ENCODE assay signal across 10 mouse cellular contexts in genomic region chr12:69360655-69360996, GRCm38 (mm10). TPM values are rescaled to one million over a fixed set of nuclear protein-coding genes. Genes with fewer than 3 reads are reported as not detected.
DNase-seq lines count a peak whose midpoint lies in the region; ATAC-seq and TF ChIP-seq lines count a peak whose summit lies in the region.
"Had no signal": no experiment of that assay in that cellular context is flagged by ENCODE, and none has a peak within 500 bp of the region (broad histone marks: within the 10 kb centered on the region; RNA-seq: fewer than 3 reads in every experiment).

No protein-coding gene starts in this region.

- DNase-seq in hindbrain, embryonic 11.5 days (ENCODE audit: low spot score): peak; percentile 60
- DNase-seq in CH12.LX (ENCODE audit: extremely low read depth): peak; percentile 78
- peak; percentile 79 for DNase-seq in c-Kit-positive CD71-positive TER-119-positive erythroid progenitor cells, embryonic 14.5 days (ENCODE audit: low spot score)
- peak; percentile 69 to 89 for DNase-seq in left cerebral cortex, adult 9 months (ENCODE audit: low spot score in 2 of 2)
- DNase-seq in midbrain, postnatal 0 days (ENCODE audit: low spot score): peak; percentile 86
- no peak for DNase-seq in urinary bladder, postnatal 14 days (ENCODE audit: low spot score)

- no peak overlapping the region for H3K4me2 ChIP-seq in hindbrain, embryonic 11.5 days (replicated peaks; ENCODE audit: low read depth, low read length)
- no peak overlapping the region for H3K4me2 ChIP-seq in hindbrain, embryonic 12.5 days (replicated peaks)
- no peak overlapping the region for H3K4me2 ChIP-seq in CH12.LX (ENCODE audit: insufficient read depth, low read depth, poor library complexity, severe bottlenecking)
- no peak overlapping the region for H3K4me2 ChIP-seq in midbrain, postnatal 0 days (ENCODE audit: low read depth, low read length, poor library complexity, severe bottlenecking)

- no peaks in the 10 kb centered on the region for H3K36me3 ChIP-seq in hindbrain, embryonic 11.5 days (ENCODE audit: control insufficient read depth, insufficient read depth, low read length)
- H3K36me3 ChIP-seq in hindbrain, embryonic 12.5 days: no peaks in the 10 kb centered on the region
- peaks cover 0 to under 1% of the 10 kb centered on the region in 2 experiments for H3K36me3 ChIP-seq in CH12.LX (replicated peaks in 1 of 2; ENCODE audit: control insufficient read depth in 1 of 2, insufficient read depth in 1 of 2, low read length in 1 of 2)
- no peaks in the 10 kb centered on the region for H3K36me3 ChIP-seq in midbrain, postnatal 0 days (ENCODE audit: insufficient read depth, low read length)
- H3K36me3 ChIP-seq: embryonic facial prominence, embryonic 12.5 days had no signal

- 24% methylated on average over 5 of the region's 5 CpGs for WGBS in hindbrain, embryonic 11.5 days
- WGBS in hindbrain, embryonic 12.5 days: 23% methylated on average over 5 of the region's 5 CpGs
- WGBS in midbrain, postnatal 0 days: 17% methylated on average over 5 of the region's 5 CpGs

- in situ Hi-C loops in CH12.LX (cut with MboI; ENCODE audit: low pct_ligation_motif_present, low pct_unique_long_range_greater_than_20kb, low sequenced_read_pairs): no loop called here

- no peak for TF ChIP-seq EP300 in CH12.LX (IDR thresholded peaks at IDR 0.05; ENCODE audit: low read length)

- no peak for ATAC-seq in hindbrain, embryonic 11.5 days (ENCODE audit: low FRiP score)
- no peak for ATAC-seq in hindbrain, embryonic 12.5 days (ENCODE audit: low FRiP score)
- ATAC-seq in granulocyte monocyte progenitor cell, adult 5-6 weeks (replicated peaks; ENCODE audit: poor library complexity, severe bottlenecking): peak; percentile 24
- peak; percentile 50; the same call in 1 of the 2 replicates for ATAC-seq in midbrain, postnatal 0 days (ENCODE audit: low FRiP score)

- no peak for TF ChIP-seq POLR2A in CH12.LX (IDR thresholded peaks at IDR 0.05; ENCODE audit: low read depth, low read length)

- no peak overlapping the region for H3K27ac ChIP-seq in hindbrain, embryonic 11.5 days (ENCODE audit: low read depth, low read length)
- no peak overlapping the region for H3K27ac ChIP-seq in hindbrain, embryonic 12.5 days
- H3K27ac ChIP-seq in CH12.LX (ENCODE audit: insufficient read depth, low read depth): no peak overlapping the region
- H3K27ac ChIP-seq in midbrain, postnatal 0 days (ENCODE audit: low read depth, low read length): no peak overlapping the region
- H3K27ac ChIP-seq: embryonic facial prominence, embryonic 12.5 days had no signal

- peak; percentile 99 to 100 for TF ChIP-seq CTCF in CH12.LX (conservative IDR thresholded peaks at IDR 0.05 in 1 of 2, IDR thresholded peaks at IDR 0.05 in 1 of 2; ENCODE audit: low read depth in 2 of 2, low read length in 2 of 2)
- TF ChIP-seq CTCF in midbrain, postnatal 0 days (IDR thresholded peaks at IDR 0.05): peak; percentile 92

- H3K9me3 ChIP-seq in hindbrain, embryonic 11.5 days (ENCODE audit: control insufficient read depth, low read length): no peaks in the 10 kb centered on the region
- H3K9me3 ChIP-seq in hindbrain, embryonic 12.5 days (replicated peaks): no peaks in the 10 kb centered on the region
- H3K9me3 ChIP-seq in CH12.LX (replicated peaks; ENCODE audit: low read length): no peaks in the 10 kb centered on the region
- no peaks in the 10 kb centered on the region for H3K9me3 ChIP-seq in midbrain, postnatal 0 days (ENCODE audit: low read length)
- H3K9me3 ChIP-seq: embryonic facial prominence, embryonic 12.5 days; megakaryocyte, embryonic 14.5 days had no signal

- H3K79me2 ChIP-seq in CH12.LX (replicated peaks; ENCODE audit: control insufficient read depth, extremely low read depth, insufficient read depth, poor library complexity, severe bottlenecking): peaks cover 13% of the 10 kb centered on the region

- H3K4me3 ChIP-seq in hindbrain, embryonic 11.5 days (ENCODE audit: low read depth, low read length): no peak overlapping the region
- no peak overlapping the region for H3K4me3 ChIP-seq in hindbrain, embryonic 12.5 days
- H3K4me3 ChIP-seq in CH12.LX (replicated peaks in 1 of 3; ENCODE audit: low read depth in 2 of 3, low read length in 2 of 3, poor library complexity in 1 of 3): no peak overlapping the region
- no peak overlapping the region for H3K4me3 ChIP-seq in midbrain, postnatal 0 days (ENCODE audit: low read depth, low read length)

- dilution Hi-C loops in CH12.LX (cut with MboI; ENCODE audit: extremely low pct_ligation_motif_present, extremely low pct_unique_long_range_greater_than_20kb, low sequenced_read_pairs): no loop called here

- H3K27me3 ChIP-seq in hindbrain, embryonic 11.5 days (ENCODE audit: control insufficient read depth, insufficient read depth, low read length): no peaks in the 10 kb centered on the region
- no peaks in the 10 kb centered on the region for H3K27me3 ChIP-seq in hindbrain, embryonic 12.5 days
- no peaks in the 10 kb centered on the region for H3K27me3 ChIP-seq in CH12.LX (replicated peaks)
- no peaks in the 10 kb centered on the region for H3K27me3 ChIP-seq in midbrain, postnatal 0 days (ENCODE audit: insufficient read depth, low read length)
- H3K27me3 ChIP-seq: embryonic facial prominence, embryonic 12.5 days; megakaryocyte, embryonic 14.5 days had no signal

- H3K9ac ChIP-seq in hindbrain, embryonic 11.5 days (ENCODE audit: low read depth, low read length): no peak overlapping the region
- H3K9ac ChIP-seq in hindbrain, embryonic 12.5 days: no peak overlapping the region
- H3K9ac ChIP-seq in CH12.LX (ENCODE audit: insufficient read depth, low read depth): no peak overlapping the region
- no peak overlapping the region for H3K9ac ChIP-seq in midbrain, postnatal 0 days (replicated peaks; ENCODE audit: low read length, poor library complexity, severe bottlenecking)
- H3K9ac ChIP-seq: embryonic facial prominence, embryonic 12.5 days had no signal

- TF ChIP-seq RAD21 in CH12.LX (IDR thresholded peaks at IDR 0.05; ENCODE audit: low read depth, low read length): peak; percentile 60

- no peaks in the 10 kb centered on the region for H3K4me1 ChIP-seq in hindbrain, embryonic 11.5 days (replicated peaks; ENCODE audit: control insufficient read depth, insufficient read depth, low read length)
- H3K4me1 ChIP-seq in hindbrain, embryonic 12.5 days: peaks cover 6% of the 10 kb centered on the region; the same call in 1 of the 2 replicates
- peaks cover under 1 to 18% of the 10 kb centered on the region in 2 experiments for H3K4me1 ChIP-seq in CH12.LX (ENCODE audit: control insufficient read depth in 1 of 2, insufficient read depth in 2 of 2)
- H3K4me1 ChIP-seq in midbrain, postnatal 0 days (ENCODE audit: insufficient read depth, low read length): peaks cover 5% of the 10 kb centered on the region

TF ChIP-seq in CH12.LX, 34 proteins besides CTCF, POLR2A, EP300 and RAD21 (continues in another document):
- no peak; the same call in 1 of the 2 replicates for TF ChIP-seq SIN3A (IDR thresholded peaks at IDR 0.05; ENCODE audit: low read length)
- TF ChIP-seq ELF1 (IDR thresholded peaks at IDR 0.05; ENCODE audit: low read depth, low read length): no peak
- no peak for TF ChIP-seq ZMIZ1 (IDR thresholded peaks at IDR 0.05; ENCODE audit: low read depth, low read length)
- TF ChIP-seq MEF2A (IDR thresholded peaks at IDR 0.05; ENCODE audit: borderline replicate concordance, low read depth, low read length): peak; percentile 76
- TF ChIP-seq MAFK (IDR thresholded peaks at IDR 0.05; ENCODE audit: insufficient replicate concordance, low read length): no peak
- TF ChIP-seq E2F4 (IDR thresholded peaks at IDR 0.05; ENCODE audit: insufficient replicate concordance, low read depth, low read length): no peak
- no peak for TF ChIP-seq MYC (IDR thresholded peaks at IDR 0.05; ENCODE audit: low read depth, low read length)
- TF ChIP-seq BHLHE40 (IDR thresholded peaks at IDR 0.05; ENCODE audit: low read depth, low read length): no peak
- TF ChIP-seq CHD1 (IDR thresholded peaks at IDR 0.05; ENCODE audit: low read depth, low read length): no peak
- no peak for TF ChIP-seq RCOR1 (conservative IDR thresholded peaks at IDR 0.05; ENCODE audit: low read depth, low read length)

RNA-seq across cellular contexts. Expression of gene Nemf, which starts 3.7 kb away (rescaled TPM):
- 90.2 and 108 TPM in 2 replicates for polyA plus RNA-seq in hindbrain, embryonic 11.5 days (2014; fragmentation: Nextera tagmentation; extraction: Ambion mirVana)
- polyA plus RNA-seq in hindbrain, embryonic 12.5 days (2016; fragmentation: Nextera tagmentation; extraction: Ambion mirVana): 82.0 and 90.7 TPM in 2 replicates
- total RNA-seq in CH12.LX (2012; rRNA removed) (34.3 and 37.5 TPM in 2 replicates), CH12.LX (2014; rRNA removed) (56.6 and 71.0 TPM in 2 replicates)
- 44.9 and 54.7 TPM in 2 replicates for polyA plus RNA-seq in CH12.LX (2012; ENCODE audit: insufficient read length, low read depth)
- total RNA-seq in granulocyte monocyte progenitor cell, adult 5-6 weeks (2014; fragmentation: Nextera tagmentation): 51.7 and 51.9 TPM in 2 replicates
- total RNA-seq in granulocyte monocyte progenitor cell, adult 5-6 weeks (2017): 119 and 139 TPM in 2 replicates
- 24.0 and 40.8 TPM in 2 replicates for total RNA-seq in midbrain, postnatal 0 days (2014; rRNA removed)
- polyA plus RNA-seq in midbrain, postnatal 0 days (2015; fragmentation: Nextera tagmentation; extraction: Ambion mirVana): 63.9 and 69.6 TPM in 2 replicates

RNA-seq across cellular contexts. Expression of gene Arf6, which starts 11.3 kb away (rescaled TPM):
- polyA plus RNA-seq in hindbrain, embryonic 11.5 days (2014; fragmentation: Nextera tagmentation; extraction: Ambion mirVana): 47.4 and 49.9 TPM in 2 replicates
- 56.1 and 61.9 TPM in 2 replicates for polyA plus RNA-seq in hindbrain, embryonic 12.5 days (2016; fragmentation: Nextera tagmentation; extraction: Ambion mirVana)
- total RNA-seq in CH12.LX (2012; rRNA removed) (273 and 312 TPM in 2 replicates), CH12.LX (2014; rRNA removed) (308 and 375 TPM in 2 replicates)
- 224 and 258 TPM in 2 replicates for polyA plus RNA-seq in CH12.LX (2012; ENCODE audit: insufficient read length, low read depth)
- total RNA-seq in granulocyte monocyte progenitor cell, adult 5-6 weeks (2014; fragmentation: Nextera tagmentation): 84.7 and 85.7 TPM in 2 replicates
- 148 and 154 TPM in 2 replicates for total RNA-seq in granulocyte monocyte progenitor cell, adult 5-6 weeks (2017)
- 122 TPM in 2 replicates for total RNA-seq in midbrain, postnatal 0 days (2014; rRNA removed)
- polyA plus RNA-seq in midbrain, postnatal 0 days (2015; fragmentation: Nextera tagmentation; extraction: Ambion mirVana): 34.9 and 42.0 TPM in 2 replicates

RNA-seq across cellular contexts. Expression of gene Gm9887, which starts 11.6 kb away (rescaled TPM):
- polyA plus RNA-seq in hindbrain, embryonic 11.5 days (2014; fragmentation: Nextera tagmentation; extraction: Ambion mirVana): 1.3 and 2.2 TPM in 2 replicates
- polyA plus RNA-seq in hindbrain, embryonic 12.5 days (2016; fragmentation: Nextera tagmentation; extraction: Ambion mirVana): 1.1 and 1.8 TPM in 2 replicates
- total RNA-seq in CH12.LX (2012; rRNA removed) (4.3 TPM in 2 replicates), CH12.LX (2014; rRNA removed) (not detected in 2 replicates)
- polyA plus RNA-seq in CH12.LX (2012; ENCODE audit: insufficient read length, low read depth): 3.4 and 4.3 TPM in 2 replicates
- total RNA-seq in granulocyte monocyte progenitor cell, adult 5-6 weeks (2014; fragmentation: Nextera tagmentation): not detected in 2 replicates
- not detected in 2 replicates for total RNA-seq in granulocyte monocyte progenitor cell, adult 5-6 weeks (2017)
- not detected in 2 replicates for total RNA-seq in midbrain, postnatal 0 days (2014; rRNA removed)
- polyA plus RNA-seq in midbrain, postnatal 0 days (2015; fragmentation: Nextera tagmentation; extraction: Ambion mirVana): 0.90 and 1.0 TPM in 2 replicates

Comparison
In these comparisons a context has a peak if more than half of its experiments do, and no peak if none do; other contexts are left out.
1. ATAC-seq: peak in granulocyte monocyte progenitor cell, adult 5-6 weeks (single experiment) and midbrain, postnatal 0 days (single experiment); none in hindbrain, embryonic 11.5 days (single experiment) and hindbrain, embryonic 12.5 days (single experiment).